Mouse (Mus musculus) ovary, postnatal 14 days (tissue): Measurements from ENCODE around the gene Pde6b.

Source experiments
- DNase-seq: peaks from one replicate; pipeline ENCODE4 v3.0.0; 2022; ENCODE audit warnings: low spot score

The Pde6b gene

GRCm38 (mm10) chr5:108462446-108462845, 74.3 kb downstream of the Pde6b start:
- no peak for DNase-seq

DNA sequence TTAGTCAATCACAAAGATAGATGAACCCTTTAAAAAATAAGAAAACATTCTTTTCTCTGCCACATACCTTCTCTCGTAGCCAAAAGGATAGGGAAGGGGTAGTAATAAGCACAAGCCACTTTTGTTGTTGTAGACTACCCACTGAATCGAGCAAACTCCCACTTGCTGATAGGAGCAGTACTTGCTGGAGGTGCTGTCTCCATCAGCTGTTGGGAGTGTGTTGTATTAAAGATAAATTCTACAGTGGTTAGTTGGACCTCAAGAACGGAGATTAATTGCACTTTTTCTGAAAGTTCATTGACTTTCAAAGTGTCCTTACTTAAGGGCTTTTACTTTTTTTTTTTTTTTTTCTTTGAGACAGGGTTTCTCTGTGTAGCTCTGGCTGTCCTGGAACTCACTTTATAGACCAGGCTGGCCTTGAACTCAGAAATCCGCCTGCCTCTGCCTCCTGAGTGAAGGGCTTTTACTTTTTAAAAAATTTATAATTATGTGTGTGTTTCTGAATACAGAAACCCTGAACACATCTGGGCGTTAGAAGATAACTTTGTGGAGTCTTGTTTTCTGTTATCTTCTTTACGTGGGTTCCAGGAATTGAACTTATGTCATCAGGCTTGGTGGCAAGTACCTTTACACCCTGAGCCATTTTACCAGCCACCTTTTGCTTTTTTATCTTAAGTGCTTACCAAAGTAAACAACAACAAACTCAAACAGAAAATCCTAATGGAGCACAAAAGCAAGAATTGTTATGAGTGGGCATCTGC, 77.1 kb downstream of the Pde6b start:
- DNase-seq = no peak

GRCm38 (mm10) chr5:108466647-108467046, 78.5 kb downstream of the Pde6b start:
- DNase-seq = no peak

GRCm38 (mm10) chr5:108469617-108470016, 81.4 kb downstream of the Pde6b start:
- no peak for DNase-seq

DNA sequence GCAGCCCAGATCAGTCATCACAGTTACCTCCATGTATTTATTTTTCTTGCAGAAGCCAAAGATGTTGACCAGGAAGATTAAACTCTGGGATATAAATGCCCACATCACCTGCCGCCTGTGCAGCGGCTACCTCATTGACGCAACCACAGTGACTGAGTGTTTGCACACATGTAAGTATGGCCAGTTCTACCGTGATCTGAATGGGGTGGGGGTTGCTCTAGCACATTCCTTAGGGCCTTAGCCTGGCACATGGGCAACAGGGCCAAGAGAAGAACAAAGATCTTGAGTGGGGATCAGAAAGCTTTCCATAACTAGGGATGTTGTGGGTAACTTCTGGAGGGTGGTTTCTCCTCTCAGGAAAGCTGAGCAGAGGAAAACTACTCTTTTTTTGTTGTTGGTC, 85.5 kb downstream of the Pde6b start:
- DNase-seq = no peak

- DNase-seq = no peak
These were observed 87.8 kb downstream of the Pde6b start for GRCm38 (mm10) chr5:108475977-108476376.
